Mouse (Mus musculus) splenic B cell, adult 2 months (primary cell): ENCODE data around the gene Slc18a2.

ENCODE experiments used
- DNase-seq: peaks from one replicate; pipeline ENCODE4 v3.0.0-alpha.2; 2011; ENCODE audit warnings: low read depth, low spot score
- H3K27me3 ChIP-seq: 2 replicates; pipeline ENCODE4 v1.6.1; 2012; ENCODE audit warnings: mild to moderate bottlenecking, low read length, moderate library complexity, mixed read lengths; ENCODE audit not compliant: control insufficient read depth, poor library complexity, insufficient read depth, severe bottlenecking
- H3K36me3 ChIP-seq: 2 replicates; pipeline ENCODE4 v1.6.1; 2012; ENCODE audit warnings: mild to moderate bottlenecking, low read length, moderate library complexity, mixed read lengths; ENCODE audit not compliant: control insufficient read depth, poor library complexity, insufficient read depth, severe bottlenecking

The Slc18a2 gene

GRCm38 (mm10) chr19:59321990-59322389, 61.3 kb downstream of the Slc18a2 start, which contains the start of gene Rps12-ps3:
Gene Rps12-ps3, plus strand, starts transcription at chr19:59322290.
- Histone ChIP-seq H3K36me3 (peaks cover 5% of the 10 kb centered on the region; the same call in 1 of the 2 replicates), H3K27me3 (no peaks in the 10 kb centered on the region)
- DNase-seq, result no peak

GRCm38 (mm10) chr19:59330816-59331225, 70.1 kb downstream of the Slc18a2 start:
- DNase-seq, result no peak
- peaks cover 3% of the 10 kb centered on the region; the same call in 1 of the 2 replicates for H3K36me3 ChIP-seq
- H3K27me3 ChIP-seq, result no peaks in the 10 kb centered on the region

- Histone ChIP-seq H3K27me3 (no peaks in the 10 kb centered on the region), H3K36me3 (no peaks in the 10 kb centered on the region)
- DNase-seq, result no peak
Observed at GRCm38 (mm10) chr19:59336655-59337054, 76.0 kb downstream of the Slc18a2 start.

GRCm38 (mm10) chr19:59337872-59338681, 77.4 kb downstream of the Slc18a2 start:
- H3K36me3 ChIP-seq, result no peaks in the 10 kb centered on the region
- H3K27me3 ChIP-seq, result no peaks in the 10 kb centered on the region
- DNase-seq, result no peak

- H3K27me3 ChIP-seq, result no peaks in the 10 kb centered on the region
- no peak for DNase-seq
- no peaks in the 10 kb centered on the region for H3K36me3 ChIP-seq
Observed at GRCm38 (mm10) chr19:59339908-59340307, 79.2 kb downstream of the Slc18a2 start.

- H3K36me3 ChIP-seq, result no peaks in the 10 kb centered on the region
- H3K27me3 ChIP-seq, result no peaks in the 10 kb centered on the region
- peak; percentile 22 for DNase-seq
Observed at GRCm38 (mm10) chr19:59342964-59343363, 82.3 kb downstream of the Slc18a2 start.

- H3K36me3 ChIP-seq, result no peaks in the 10 kb centered on the region
- DNase-seq, result peak; percentile 30
- no peaks in the 10 kb centered on the region for H3K27me3 ChIP-seq
Observed at GRCm38 (mm10) chr19:59344304-59344711, 83.6 kb downstream of the Slc18a2 start.

- peak; percentile 74 for DNase-seq
- H3K36me3 ChIP-seq, result no peaks in the 10 kb centered on the region
- H3K27me3 ChIP-seq, result no peaks in the 10 kb centered on the region
Observed at GRCm38 (mm10) chr19:59345081-59345657, 84.5 kb downstream of the Slc18a2 start.
